Mouse (Mus musculus): ENCODE measurements around the gene Capn10. TPM values are rescaled to one million over a fixed set of nuclear protein-coding genes. Genes with fewer than 3 reads are reported as not detected.
A peak's percentile ranks its signal among the peaks of the same experiment; 100 is the strongest.

The Capn10 gene
- total and polyA plus RNA-seq, 3 experiments, result 30.7 to 43.3 TPM; not detected in 1

GRCm38 (mm10) chr1:92947966-92948365, 13.8 kb downstream of the Capn10 start:
- TF ChIP-seq USF1 (IDR thresholded peaks at IDR 0.05; ENCODE audit: low read depth, low read length), result no peak
- no peak for TF ChIP-seq TCF12 (IDR thresholded peaks at IDR 0.05; ENCODE audit: low read depth, low read length)
- no peak for TF ChIP-seq TAL1 (IDR thresholded peaks at IDR 0.05; ENCODE audit: low read length)
- TF ChIP-seq MYC (IDR thresholded peaks at IDR 0.05; ENCODE audit: low read depth, low read length), result no peak
- TF ChIP-seq ZC3H11A (IDR thresholded peaks at IDR 0.05; ENCODE audit: low read depth, low read length), result no peak
- no peak for TF ChIP-seq MYB (IDR thresholded peaks at IDR 0.05; ENCODE audit: low read depth, low read length)
- TF ChIP-seq ETS1 (IDR thresholded peaks at IDR 0.05; ENCODE audit: low read depth, low read length), result no peak
- no peak for TF ChIP-seq SMC3 (IDR thresholded peaks at IDR 0.05; ENCODE audit: low read depth, low read length)
- no peak for TF ChIP-seq MAX (IDR thresholded peaks at IDR 0.05; ENCODE audit: low read length)
- no peak for TF ChIP-seq POLR2AphosphoS2 (IDR thresholded peaks at IDR 0.05; ENCODE audit: low read length)
- TF ChIP-seq KAT2A (conservative IDR thresholded peaks at IDR 0.05; ENCODE audit: low read depth, low read length), result no peak
- TF ChIP-seq UBTF (IDR thresholded peaks at IDR 0.05; ENCODE audit: borderline replicate concordance, insufficient read depth, low read depth, low read length), result no peak
- TF ChIP-seq ZKSCAN1 (IDR thresholded peaks at IDR 0.05; ENCODE audit: low read depth, low read length), result no peak
- no peak for TF ChIP-seq CHD1 (IDR thresholded peaks at IDR 0.05; ENCODE audit: low read depth, low read length)
- no peak for TF ChIP-seq USF2 (IDR thresholded peaks at IDR 0.05; ENCODE audit: borderline replicate concordance in 1 of 2, insufficient read depth in 1 of 2, low read depth in 1 of 2, low read length in 2 of 2)
- no peak for TF ChIP-seq RCOR1 (IDR thresholded peaks at IDR 0.05; ENCODE audit: low read depth, low read length)
- no peak for TF ChIP-seq BHLHE40 (IDR thresholded peaks at IDR 0.05; ENCODE audit: borderline replicate concordance, low read depth, low read length)
- no peak for TF ChIP-seq POLR2A (IDR thresholded peaks at IDR 0.05; ENCODE audit: control insufficient read depth in 1 of 2, insufficient read depth in 1 of 2, low read depth in 1 of 2, low read length in 2 of 2, poor library complexity in 1 of 2)
- H3K9me3 ChIP-seq (replicated peaks; ENCODE audit: insufficient read depth, low read length), result no peaks in the 10 kb centered on the region
- no peak overlapping the region for H3K27ac ChIP-seq (ENCODE audit: control insufficient read depth, low read depth, low read length)
- H3K36me3 ChIP-seq (ENCODE audit: control insufficient read depth in 1 of 2, insufficient read depth in 2 of 2, low read length in 2 of 2), result no peaks in the 10 kb centered on the region
- H3K79me2 ChIP-seq (ENCODE audit: control insufficient read depth, insufficient read depth, low read length, poor library complexity), result no peaks in the 10 kb centered on the region
- H3K4me3 ChIP-seq (ENCODE audit: control insufficient read depth in 1 of 2, insufficient read depth in 1 of 2, low read depth in 2 of 2, low read length in 2 of 2), result no peak overlapping the region
- no peaks in the 10 kb centered on the region for H3K4me1 ChIP-seq (ENCODE audit: control insufficient read depth in 1 of 2, insufficient read depth in 2 of 2, low read length in 2 of 2)
- no peak overlapping the region for H3K9ac ChIP-seq (ENCODE audit: control insufficient read depth, low read depth, low read length, poor library complexity, severe bottlenecking)
- no peak for DNase-seq (ENCODE audit: low read depth, low spot score)
- H3K27me3 ChIP-seq (ENCODE audit: control insufficient read depth in 1 of 2, insufficient read depth in 2 of 2, low read length in 2 of 2), result no peaks in the 10 kb centered on the region

- H3K9ac ChIP-seq (ENCODE audit: control insufficient read depth, low read depth, low read length, poor library complexity, severe bottlenecking), result no peak overlapping the region
- no peaks in the 10 kb centered on the region for H3K4me1 ChIP-seq (ENCODE audit: control insufficient read depth in 1 of 2, insufficient read depth in 2 of 2, low read length in 2 of 2)
- no peak overlapping the region for H3K4me3 ChIP-seq (ENCODE audit: control insufficient read depth in 1 of 2, insufficient read depth in 1 of 2, low read depth in 2 of 2, low read length in 2 of 2)
- H3K27me3 ChIP-seq (ENCODE audit: control insufficient read depth in 1 of 2, insufficient read depth in 2 of 2, low read length in 2 of 2), result no peaks in the 10 kb centered on the region
- no peaks in the 10 kb centered on the region for H3K9me3 ChIP-seq (replicated peaks; ENCODE audit: insufficient read depth, low read length)
- no peak overlapping the region for H3K27ac ChIP-seq (ENCODE audit: control insufficient read depth, low read depth, low read length)
- DNase-seq (ENCODE audit: low read depth, low spot score), result peak; percentile 66
- peak; percentile 59 for TF ChIP-seq SMC3 (IDR thresholded peaks at IDR 0.05; ENCODE audit: low read depth, low read length)
- TF ChIP-seq CTCF (IDR thresholded peaks at IDR 0.05 in 2 of 3, conservative IDR thresholded peaks at IDR 0.05 in 1 of 3; ENCODE audit: control insufficient read depth in 1 of 3, insufficient read depth in 1 of 3, low read depth in 2 of 3, low read length in 3 of 3, poor library complexity in 1 of 3, severe bottlenecking in 1 of 3), result peak; percentile 62 to 86 (median 71)
- no peak for TF ChIP-seq MAZ (IDR thresholded peaks at IDR 0.05; ENCODE audit: low read depth, low read length)
- peak; percentile 18; the same call in 1 of the 2 replicates for TF ChIP-seq ZC3H11A (IDR thresholded peaks at IDR 0.05; ENCODE audit: low read depth, low read length)
- peak; percentile 53 for TF ChIP-seq RAD21 (IDR thresholded peaks at IDR 0.05; ENCODE audit: low read depth, low read length)
- TF ChIP-seq SIN3A (IDR thresholded peaks at IDR 0.05; ENCODE audit: low read length), result no peak
- TF ChIP-seq NRF1 (IDR thresholded peaks at IDR 0.05; ENCODE audit: insufficient read depth, low read depth, low read length, poor library complexity, severe bottlenecking), result no peak
- no peaks in the 10 kb centered on the region for H3K36me3 ChIP-seq (ENCODE audit: control insufficient read depth in 1 of 2, insufficient read depth in 2 of 2, low read length in 2 of 2)
- no peaks in the 10 kb centered on the region for H3K79me2 ChIP-seq (ENCODE audit: control insufficient read depth, insufficient read depth, low read length, poor library complexity)
Observed at GRCm38 (mm10) chr1:92949426-92949825, 15.2 kb downstream of the Capn10 start.

Data from MEL (cell line).